Mouse (Mus musculus): ENCODE measurements at regions not wholly inside any gene's neighbourhood (a gene's known extent, or its start where the extent isn't known, plus 50 kb on each side); places are given as distances from the start of the nearest gene placed in this dataset.

DNA sequence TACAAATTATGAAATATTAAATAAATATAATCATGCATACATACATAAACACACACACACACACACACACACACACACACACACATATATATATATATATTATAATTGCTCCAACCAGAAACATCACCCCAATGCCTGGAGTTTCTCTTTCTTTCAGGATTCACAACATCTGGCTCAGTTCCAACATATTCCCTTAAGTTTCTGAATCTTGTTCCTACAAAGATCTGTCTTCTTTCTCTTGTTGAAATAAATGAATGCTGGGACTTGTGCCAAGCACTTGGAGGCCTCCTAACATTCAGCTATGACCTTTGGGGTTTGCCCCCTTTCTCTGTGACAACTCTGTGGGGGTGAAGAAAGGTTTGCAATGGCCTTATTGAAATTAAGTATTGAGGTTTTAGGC is 187.2 kb upstream of the Nt5c1b start:
- POLR2A ChIA-PET, result no interaction called here
- CTCF ChIA-PET, result no interaction called here

- ChIA-PET CTCF (no interaction called here), POLR2A (interaction anchor here in 1 of 4 experiments (0.6 kb wide), 1 partner anchor 81 kb away, joined by 4 read pairs; no protein-coding TSS in a partner anchor)
These were observed 183.2 kb upstream of the Nt5c1b start for GRCm38 (mm10) chr12:10186576-10186975.

DNA sequence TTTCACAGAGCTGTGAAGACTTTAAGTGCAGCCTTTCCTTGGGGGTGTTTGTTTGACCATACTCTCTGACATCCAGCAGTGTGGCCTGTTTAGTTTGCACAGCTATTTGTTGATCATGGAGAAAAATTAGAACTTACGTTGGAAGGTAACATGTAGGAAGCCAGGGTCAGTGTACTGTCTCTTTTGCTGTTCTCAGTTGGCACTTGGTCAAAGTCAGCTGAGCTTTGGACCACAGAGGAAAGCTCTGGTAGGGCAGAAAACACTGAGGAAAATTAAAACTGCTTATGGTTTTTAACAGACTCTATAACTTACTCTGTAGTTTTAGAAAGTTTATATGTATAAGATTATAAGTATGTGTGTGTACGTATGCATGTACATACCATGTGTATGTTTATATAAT is 180.0 kb upstream of the Nt5c1b start:
- POLR2A ChIA-PET, result no interaction called here
- CTCF ChIA-PET, result no interaction called here

- POLR2A ChIA-PET, result no interaction called here
- CTCF ChIA-PET, result no interaction called here
These were observed 171.8 kb upstream of the Nt5c1b start for GRCm38 (mm10) chr12:10197906-10198460.

- CTCF ChIA-PET, result no interaction called here
- POLR2A ChIA-PET, result no interaction called here
These were observed 159.9 kb upstream of the Nt5c1b start for GRCm38 (mm10) chr12:10209841-10210240.

DNA sequence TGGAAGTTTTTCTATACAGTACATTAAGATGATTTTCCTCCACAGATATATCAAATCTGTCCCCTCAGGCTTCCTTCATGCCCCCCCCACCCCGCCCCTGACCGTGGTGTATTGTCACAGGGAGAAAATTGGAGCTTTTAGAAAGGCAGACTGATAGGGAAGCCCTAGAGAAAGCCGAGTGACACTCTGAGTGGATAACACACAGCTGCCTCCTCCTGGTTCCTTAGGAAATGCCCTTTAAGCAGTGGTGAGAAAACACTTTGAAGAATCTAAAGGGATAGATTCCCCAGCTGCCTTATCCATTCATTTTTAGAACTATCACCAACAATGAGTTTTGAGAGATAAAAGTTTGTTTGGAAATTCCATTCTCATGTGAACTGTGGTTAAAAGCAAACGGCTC is 147.0 kb upstream of the Nt5c1b start:
- ChIA-PET CTCF (interaction anchor here in 2 of 4 experiments (0.6 to 1.3 kb wide), 2 partner anchors 572 to 638 kb away, joined by 4 read pairs; no protein-coding TSS in a partner anchor), POLR2A (interaction anchor here in 1 of 4 experiments (1.1 kb wide), 1 partner anchor 29 kb away, joined by 4 read pairs; no protein-coding TSS in a partner anchor)

GRCm38 (mm10) chr12:10223832-10224231 is 145.9 kb upstream of the Nt5c1b start:
- ChIA-PET POLR2A (interaction anchor here in 1 of 4 experiments (1.1 kb wide), 1 partner anchor 30 kb away, joined by 4 read pairs; no protein-coding TSS in a partner anchor), CTCF (interaction anchor here in 2 of 4 experiments (0.6 to 0.7 kb wide), 2 partner anchors 1057 to 1129 kb away, joined by 3 read pairs; no protein-coding TSS in a partner anchor)

DNA sequence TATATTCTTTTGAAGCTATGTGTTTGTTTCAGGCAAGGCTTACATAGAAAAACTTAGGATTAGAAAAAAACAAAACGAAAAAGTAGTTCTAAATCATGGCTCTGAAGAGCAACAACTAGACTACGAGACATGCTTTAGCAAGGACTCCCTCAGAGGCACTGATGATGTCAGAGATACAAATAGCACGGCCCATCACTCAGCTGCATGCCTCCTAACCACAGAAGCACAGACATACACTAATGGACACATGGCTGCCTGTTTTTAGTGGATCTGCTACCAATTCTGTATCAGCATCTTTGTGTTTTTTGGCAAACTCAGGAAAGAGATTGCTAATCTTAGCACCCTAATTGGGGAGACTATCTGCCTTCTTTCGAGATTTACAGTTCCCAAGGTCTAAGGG is 138.6 kb upstream of the Nt5c1b start:
- POLR2A ChIA-PET, result no interaction called here

DNA sequence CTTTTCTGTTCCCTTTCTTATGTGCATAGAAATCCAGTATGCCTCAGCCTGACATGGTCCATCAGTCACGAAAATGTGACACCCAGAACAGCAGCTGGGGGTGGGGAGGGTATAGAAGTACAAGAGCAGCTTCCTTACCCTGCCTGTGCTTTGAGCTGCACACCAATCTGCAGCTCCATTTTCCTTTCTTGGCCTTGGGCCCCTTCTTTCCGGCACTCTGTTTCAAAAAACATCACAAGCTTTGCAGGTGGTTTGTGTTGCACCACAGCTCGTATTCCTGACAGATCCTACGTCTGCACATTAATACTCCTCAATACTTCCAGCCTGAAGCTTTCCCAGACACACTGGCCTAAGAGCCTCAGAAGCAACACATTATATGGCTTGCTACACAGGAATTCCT is 138.1 kb upstream of the Nt5c1b start:
- CTCF ChIA-PET, result no interaction called here

More for the DNA sequence above, 138.6 kb upstream of the Nt5c1b start:
- CTCF ChIA-PET, result no interaction called here

GRCm38 (mm10) chr12:10248110-10248509 is 121.7 kb upstream of the Nt5c1b start:
- POLR2A ChIA-PET, result no interaction called here
- CTCF ChIA-PET, result no interaction called here

More for the DNA sequence above, 138.1 kb upstream of the Nt5c1b start:
- POLR2A ChIA-PET, result no interaction called here

GRCm38 (mm10) chr12:10256385-10256784 is 113.4 kb upstream of the Nt5c1b start:
- ChIA-PET POLR2A (no interaction called here), CTCF (interaction anchor here in 1 of 4 experiments (0.6 kb wide), 1 partner anchor 453 kb away, joined by 5 read pairs; no protein-coding TSS in a partner anchor)

- POLR2A ChIA-PET, result no interaction called here
- CTCF ChIA-PET, result no interaction called here
These were observed 103.6 kb upstream of the Nt5c1b start for GRCm38 (mm10) chr12:10266201-10266600.

DNA sequence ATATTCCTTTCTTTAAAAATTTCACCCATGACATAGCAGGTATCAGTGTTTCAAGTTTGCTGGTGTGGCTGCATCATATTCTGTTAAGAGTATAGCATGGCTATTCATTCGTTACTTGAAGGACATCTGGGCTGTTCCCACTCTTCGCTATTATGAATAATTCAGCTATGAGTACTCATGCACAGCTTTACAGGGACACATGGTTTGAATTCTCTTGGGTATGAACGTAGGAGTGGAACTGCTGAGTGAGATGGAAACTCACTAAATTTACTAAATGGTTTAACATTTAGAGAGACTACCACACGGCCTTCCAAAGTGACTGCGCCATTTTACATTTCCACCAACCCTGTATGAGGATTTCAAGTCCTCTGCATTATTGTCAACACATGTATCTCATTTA is 97.7 kb upstream of the Nt5c1b start:
- CTCF ChIA-PET, result no interaction called here
- POLR2A ChIA-PET, result no interaction called here

DNA sequence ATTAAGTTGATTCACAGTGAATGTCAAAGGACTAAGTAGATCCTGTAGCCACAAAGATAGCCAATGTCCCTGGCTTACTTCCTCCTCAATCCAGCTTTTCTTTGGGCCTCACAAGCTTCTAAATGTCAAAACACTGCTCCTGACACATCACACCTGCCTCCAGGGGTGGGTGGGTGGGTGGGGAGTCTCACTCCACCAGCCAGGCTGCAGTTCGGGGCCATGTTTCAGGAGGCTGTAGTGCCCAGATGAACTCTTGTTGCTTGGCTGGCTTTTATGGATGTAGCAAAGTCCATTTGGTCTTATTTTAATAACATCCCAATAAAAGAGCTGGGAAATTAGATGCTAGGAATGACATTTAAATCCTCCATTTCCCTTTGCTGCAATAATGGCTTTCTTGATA is 94.5 kb upstream of the Nt5c1b start:
- CTCF ChIA-PET, result no interaction called here
- POLR2A ChIA-PET, result no interaction called here

DNA sequence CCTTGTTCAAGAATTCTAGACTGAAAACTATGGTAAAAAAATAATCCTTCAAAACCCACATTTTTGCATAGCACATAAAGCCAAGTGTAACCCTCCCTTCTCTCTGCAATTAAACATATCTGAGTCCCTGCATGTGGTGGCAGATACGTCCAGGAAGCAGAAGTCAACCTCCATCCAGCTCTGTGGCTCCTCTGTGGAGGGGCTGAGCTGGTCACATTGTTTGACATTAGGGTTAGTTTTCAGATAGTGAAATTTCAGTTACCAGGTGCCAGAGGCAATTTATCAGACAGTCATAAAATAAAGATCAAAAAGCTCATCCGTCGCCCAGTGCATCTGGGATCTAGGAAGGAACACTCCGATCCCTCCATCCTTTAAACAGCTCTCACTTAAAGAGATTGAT is 77.1 kb upstream of the Nt5c1b start:
- CTCF ChIA-PET, result no interaction called here
- POLR2A ChIA-PET, result interaction anchor here in 1 of 4 experiments (0.6 kb wide), 1 partner anchor 1606 kb away, joined by 3 read pairs; no protein-coding TSS in a partner anchor

GRCm38 (mm10) chr12:10305970-10306369 is 63.8 kb upstream of the Nt5c1b start:
- CTCF ChIA-PET, result no interaction called here

More at GRCm38 (mm10) chr12:10305970-10306369, 63.8 kb upstream of the Nt5c1b start:
- POLR2A ChIA-PET, result interaction anchor here in 1 of 4 experiments (0.5 kb wide), 1 partner anchor 1095 kb away, joined by 4 read pairs; no protein-coding TSS in a partner anchor
